Mouse (Mus musculus) thymus, adult 2 months (tissue): Measurements from ENCODE around the gene Gm20388. TPM values are rescaled to one million over a fixed set of nuclear protein-coding genes. Genes with fewer than 3 reads are reported as not detected.

Experiments used
- DNase-seq: peaks from one replicate; pipeline ENCODE4 v3.0.0; 2021
- H3K27ac ChIP-seq: fragments of 200-500 bp; 2 replicates; pipeline ENCODE4 v1.5.1; 2012; ENCODE audit warnings: low read length, control low read depth; ENCODE audit not compliant: control insufficient read depth, insufficient read depth
- H3K27me3 ChIP-seq: fragments of 200-500 bp; 2 replicates; pipeline ENCODE4 v1.6.1; 2012; ENCODE audit warnings: mild to moderate bottlenecking, low read length, moderate library complexity, mixed read lengths; ENCODE audit not compliant: control insufficient read depth, insufficient read depth
- H3K36me3 ChIP-seq: fragments of 200-500 bp; 2 replicates; pipeline ENCODE4 v1.6.1; 2012; ENCODE audit warnings: mild to moderate bottlenecking, low read length, moderate library complexity; ENCODE audit not compliant: control insufficient read depth, insufficient read depth
- H3K4me1 ChIP-seq: fragments of 200-500 bp; replicated peaks from 2 replicates; pipeline ENCODE4 v1.6.1; 2012; ENCODE audit warnings: low read length; ENCODE audit not compliant: control insufficient read depth, insufficient read depth
- H3K4me3 ChIP-seq: fragments of 200-500 bp; 2 replicates; pipeline ENCODE4 v1.5.1; 2012; ENCODE audit warnings: mild to moderate bottlenecking, low read length, control low read depth, moderate library complexity; ENCODE audit not compliant: control insufficient read depth, insufficient read depth
- CTCF ChIP-seq: fragments of 200-500 bp; IDR thresholded peaks from 2 replicates; pipeline ENCODE4 v1.5.1; 2012; ENCODE audit warnings: mild to moderate bottlenecking, control low read depth, low read length, moderate library complexity, borderline replicate concordance; ENCODE audit not compliant: control insufficient read depth, poor library complexity, insufficient read depth; ENCODE audit errors: extremely low read depth
- POLR2A ChIP-seq: fragments of 200-500 bp; IDR thresholded peaks from 2 replicates; pipeline ENCODE4 v1.6.1; 2012; ENCODE audit warnings: mild to moderate bottlenecking, low read length, control low read depth, moderate library complexity; ENCODE audit not compliant: control insufficient read depth, poor library complexity, insufficient read depth; ENCODE audit errors: extremely low read depth
- WGBS: fragments of 180-500 bp; shearing (Covaris S2); methylation state at CpG from one replicate; pipeline ENCODE4 v1.1.7; 2018; 5-methylcytosine and 5-hydroxymethylcytosine counted together
- polyA plus RNA-seq: library from polyadenylated mRNA; depleted of rRNA; stranded (reverse); fragments of >200 nt; gene quantifications from 2 replicates; pipeline ENCODE4 v1.2.3, GENCODE M21; 2012

Gene Gm20388
- polyA plus RNA-seq, 1 experiment: 103 TPM

- Histone ChIP-seq H3K36me3 (no peaks in the 10 kb centered on the region), H3K27me3 (no peaks in the 10 kb centered on the region), H3K27ac (no peak overlapping the region), H3K4me3 (no peak overlapping the region), H3K4me1 (no peaks in the 10 kb centered on the region)
- no peak for DNase-seq
- no peak for TF ChIP-seq CTCF
- no peak for TF ChIP-seq POLR2A
- WGBS: 49% methylated on average over 6 of the region's 6 CpGs
These were observed 29.3 kb upstream of the Gm20388 start for GRCm38 (mm10) chr8:119881301-119881700.

GRCm38 (mm10) chr8:119881917-119882316 is 28.7 kb upstream of the Gm20388 start:
- no peak overlapping the region for H3K4me3 ChIP-seq
- H3K27ac ChIP-seq: no peak overlapping the region
- H3K36me3 ChIP-seq: no peaks in the 10 kb centered on the region
- WGBS: 95% methylated on average over 8 of the region's 8 CpGs
- no peak for DNase-seq
- H3K27me3 ChIP-seq: no peaks in the 10 kb centered on the region
- no peaks in the 10 kb centered on the region for H3K4me1 ChIP-seq
- no peak for TF ChIP-seq CTCF
- no peak for TF ChIP-seq POLR2A

GRCm38 (mm10) chr8:119883281-119883680 is 27.4 kb upstream of the Gm20388 start:
- no peak for TF ChIP-seq CTCF
- TF ChIP-seq POLR2A: no peak
- Histone ChIP-seq H3K4me3 (no peak overlapping the region), H3K36me3 (no peaks in the 10 kb centered on the region), H3K4me1 (no peaks in the 10 kb centered on the region), H3K27me3 (no peaks in the 10 kb centered on the region), H3K27ac (no peak overlapping the region)
- 98% methylated on average over 7 of the region's 7 CpGs for WGBS
- no peak for DNase-seq

- WGBS: 66% methylated on average over 3 of the region's 3 CpGs
- Histone ChIP-seq H3K27me3 (no peaks in the 10 kb centered on the region), H3K27ac (no peak overlapping the region), H3K4me3 (no peak overlapping the region), H3K36me3 (no peaks in the 10 kb centered on the region), H3K4me1 (no peaks in the 10 kb centered on the region)
- TF ChIP-seq CTCF: no peak
- TF ChIP-seq POLR2A: no peak
- no peak for DNase-seq
These were observed 25.0 kb upstream of the Gm20388 start for GRCm38 (mm10) chr8:119885612-119886011.

GRCm38 (mm10) chr8:119887130-119887529 is 23.5 kb upstream of the Gm20388 start:
- Histone ChIP-seq H3K4me3 (no peak overlapping the region), H3K4me1 (no peaks in the 10 kb centered on the region), H3K36me3 (no peaks in the 10 kb centered on the region), H3K27me3 (no peaks in the 10 kb centered on the region), H3K27ac (no peak overlapping the region)
- WGBS: 96% methylated on average over 3 of the region's 3 CpGs
- DNase-seq: peak; percentile 44
- TF ChIP-seq POLR2A (no peak), CTCF (peak; percentile 79; the same call in 1 of the 2 replicates)

GRCm38 (mm10) chr8:119888012-119888411 is 22.6 kb upstream of the Gm20388 start:
- TF ChIP-seq CTCF (no peak), POLR2A (no peak)
- Histone ChIP-seq H3K4me3 (no peak overlapping the region), H3K4me1 (no peaks in the 10 kb centered on the region), H3K36me3 (no peaks in the 10 kb centered on the region), H3K27ac (no peak overlapping the region), H3K27me3 (no peaks in the 10 kb centered on the region)
- WGBS: 90% methylated on average over 4 of the region's 4 CpGs
- DNase-seq: no peak

- Histone ChIP-seq H3K4me1 (peaks cover 17% of the 10 kb centered on the region), H3K27me3 (no peaks in the 10 kb centered on the region), H3K36me3 (no peaks in the 10 kb centered on the region), H3K4me3 (no peak overlapping the region), H3K27ac (no peak overlapping the region)
- TF ChIP-seq CTCF: no peak
- TF ChIP-seq POLR2A: no peak
- DNase-seq: no peak
- WGBS: 92% methylated on average over 4 of the region's 4 CpGs
These were observed 13.6 kb upstream of the Gm20388 start for GRCm38 (mm10) chr8:119897069-119897468.
